Comparison of ENCODE assay signal across 9 mouse cellular contexts in the genomic region with DNA sequence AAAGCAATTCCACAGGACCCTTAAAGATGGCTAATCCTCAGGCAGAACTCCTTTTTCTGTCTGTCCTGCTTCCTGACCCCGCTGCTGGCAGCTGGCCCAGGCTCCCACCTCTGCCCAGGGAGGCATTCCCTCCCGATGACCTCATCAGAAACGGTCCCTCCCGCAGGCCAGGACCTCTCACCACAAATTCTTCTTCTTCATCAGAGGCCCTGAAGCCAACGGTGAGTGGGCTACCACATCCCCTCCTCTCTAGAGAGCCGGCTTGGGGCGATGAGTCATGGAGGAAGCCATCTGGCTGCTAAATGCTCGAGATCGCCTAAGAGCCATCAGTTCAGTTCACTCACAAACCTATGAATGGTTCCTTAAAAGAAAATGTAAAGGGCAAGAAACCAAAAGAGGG. TPM values are rescaled to one million over a fixed set of nuclear protein-coding genes. Genes with fewer than 3 reads are reported as not detected.
DNase-seq lines count a peak whose midpoint lies in the region; ATAC-seq and TF ChIP-seq lines count a peak whose summit lies in the region.
"Had no signal": no experiment of that assay in that cellular context is flagged by ENCODE, and none has a peak within 500 bp of the region (broad histone marks: within the 10 kb centered on the region; RNA-seq: fewer than 3 reads in every experiment).

No protein-coding gene starts in this region.

- ATAC-seq in hindbrain, postnatal 0 days, result no peak
- no peak for ATAC-seq in embryonic facial prominence, embryonic 12.5 days (ENCODE audit: insufficient number of reproducible peaks, insufficient read depth, low FRiP score, low TSS enrichment)
- ATAC-seq in inflammation-experienced regulatory T-cells, adult 6 months, result no peak
- ATAC-seq in forebrain, embryonic 15.5 days (replicated peaks), result no peak

- DNase-seq in hindbrain, embryonic 10.5 days (ENCODE audit: low spot score), result peak; percentile 46
- no peak for DNase-seq in hindbrain, postnatal 0 days (ENCODE audit: low spot score)
- peak; percentile 44 for DNase-seq in CH12.LX (ENCODE audit: extremely low read depth)
- DNase-seq in kidney, postnatal 10 days, result peak; percentile 74
- no peak for DNase-seq in left cerebral cortex, adult 18-20 months (ENCODE audit: low spot score in 2 of 2)

- TF ChIP-seq POLR2A in CH12.LX (IDR thresholded peaks at IDR 0.05; ENCODE audit: low read depth, low read length), result no peak

- no peaks in the 10 kb centered on the region for H3K27me3 ChIP-seq in hindbrain, embryonic 10.5 days (ENCODE audit: insufficient read depth, poor library complexity, severe bottlenecking)
- no peaks in the 10 kb centered on the region for H3K27me3 ChIP-seq in hindbrain, postnatal 0 days (ENCODE audit: insufficient read depth, low read length)
- no peaks in the 10 kb centered on the region for H3K27me3 ChIP-seq in CH12.LX (replicated peaks)
- H3K27me3 ChIP-seq in embryonic facial prominence, embryonic 12.5 days, result no peaks in the 10 kb centered on the region
- H3K27me3 ChIP-seq in forebrain, embryonic 15.5 days, result no peaks in the 10 kb centered on the region
- H3K27me3 ChIP-seq: hindbrain, embryonic 15.5 days had no signal

- in situ Hi-C loops in CH12.LX (cut with MboI; ENCODE audit: low pct_ligation_motif_present, low pct_unique_long_range_greater_than_20kb, low sequenced_read_pairs), result no loop called here

- dilution Hi-C loops in CH12.LX (cut with MboI; ENCODE audit: extremely low pct_ligation_motif_present, extremely low pct_unique_long_range_greater_than_20kb, low sequenced_read_pairs), result no loop called here

- H3K9me3 ChIP-seq in hindbrain, embryonic 10.5 days, result no peaks in the 10 kb centered on the region
- H3K9me3 ChIP-seq in hindbrain, postnatal 0 days (ENCODE audit: low read length), result no peaks in the 10 kb centered on the region
- no peaks in the 10 kb centered on the region for H3K9me3 ChIP-seq in CH12.LX (replicated peaks; ENCODE audit: low read length)
- no peaks in the 10 kb centered on the region for H3K9me3 ChIP-seq in embryonic facial prominence, embryonic 12.5 days
- no peaks in the 10 kb centered on the region for H3K9me3 ChIP-seq in forebrain, embryonic 15.5 days
- H3K9me3 ChIP-seq: hindbrain, embryonic 15.5 days had no signal

- 38% methylated on average over 9 of the region's 9 CpGs for WGBS in hindbrain, embryonic 10.5 days
- WGBS in hindbrain, postnatal 0 days, result 27% methylated on average over 9 of the region's 9 CpGs
- 19% methylated on average over 9 of the region's 9 CpGs for WGBS in embryonic facial prominence, embryonic 12.5 days
- WGBS in forebrain, embryonic 15.5 days, result 33% methylated on average over 9 of the region's 9 CpGs

- H3K4me1 ChIP-seq in hindbrain, embryonic 10.5 days (replicated peaks), result peaks cover 18% of the 10 kb centered on the region
- H3K4me1 ChIP-seq in hindbrain, postnatal 0 days (ENCODE audit: insufficient read depth, low read length), result 0 out of 2 replicates have a peak, but pooled peaks cover 5% of the 10 kb centered on the region
- H3K4me1 ChIP-seq in CH12.LX (ENCODE audit: control insufficient read depth in 1 of 2, insufficient read depth in 2 of 2), result peaks cover 0 to 23% of the 10 kb centered on the region in 2 experiments; a peak in 2 of 4 replicates
- peaks cover 36% of the 10 kb centered on the region for H3K4me1 ChIP-seq in embryonic facial prominence, embryonic 12.5 days
- 0 out of 2 replicates have a peak, but pooled peaks cover 5% of the 10 kb centered on the region for H3K4me1 ChIP-seq in forebrain, embryonic 15.5 days
- H3K4me1 ChIP-seq: hindbrain, embryonic 15.5 days had no signal

- peak overlapping the region; percentile 68 for H3K27ac ChIP-seq in hindbrain, embryonic 10.5 days
- H3K27ac ChIP-seq in hindbrain, postnatal 0 days, result no peak overlapping the region
- no peak overlapping the region for H3K27ac ChIP-seq in CH12.LX (ENCODE audit: insufficient read depth, low read depth)
- peak overlapping the region; percentile 55 for H3K27ac ChIP-seq in embryonic facial prominence, embryonic 12.5 days
- no peak overlapping the region for H3K27ac ChIP-seq in forebrain, embryonic 15.5 days (replicated peaks)
- H3K27ac ChIP-seq: hindbrain, embryonic 15.5 days had no signal

- no peak overlapping the region for H3K4me2 ChIP-seq in hindbrain, postnatal 0 days (ENCODE audit: low read depth, low read length)
- H3K4me2 ChIP-seq in CH12.LX (ENCODE audit: insufficient read depth, low read depth, poor library complexity, severe bottlenecking), result no peak overlapping the region
- H3K4me2 ChIP-seq in embryonic facial prominence, embryonic 12.5 days (replicated peaks), result no peak overlapping the region
- H3K4me2 ChIP-seq in forebrain, embryonic 15.5 days (replicated peaks), result no peak overlapping the region
- H3K4me2 ChIP-seq: hindbrain, embryonic 15.5 days had no signal

- no peak overlapping the region for H3K9ac ChIP-seq in hindbrain, postnatal 0 days (replicated peaks; ENCODE audit: low read length)
- no peak overlapping the region for H3K9ac ChIP-seq in CH12.LX (ENCODE audit: insufficient read depth, low read depth)
- no peak overlapping the region for H3K9ac ChIP-seq in embryonic facial prominence, embryonic 12.5 days
- no peak overlapping the region for H3K9ac ChIP-seq in forebrain, embryonic 15.5 days (replicated peaks)
- H3K9ac ChIP-seq: hindbrain, embryonic 15.5 days had no signal

- TF ChIP-seq EP300 in CH12.LX (IDR thresholded peaks at IDR 0.05; ENCODE audit: low read length), result no peak; the same call in 1 of the 2 replicates

- no peak overlapping the region for H3K4me3 ChIP-seq in hindbrain, embryonic 10.5 days
- H3K4me3 ChIP-seq in hindbrain, postnatal 0 days (ENCODE audit: low read length), result no peak overlapping the region
- H3K4me3 ChIP-seq in CH12.LX (replicated peaks in 1 of 3; ENCODE audit: low read depth in 2 of 3, low read length in 2 of 3, poor library complexity in 1 of 3), result no peak overlapping the region
- H3K4me3 ChIP-seq in embryonic facial prominence, embryonic 12.5 days, result no peak overlapping the region
- no peak overlapping the region for H3K4me3 ChIP-seq in forebrain, embryonic 15.5 days
- H3K4me3 ChIP-seq: hindbrain, embryonic 15.5 days had no signal

- H3K79me2 ChIP-seq in CH12.LX (replicated peaks; ENCODE audit: control insufficient read depth, extremely low read depth, insufficient read depth, poor library complexity, severe bottlenecking), result no peaks in the 10 kb centered on the region

- no peaks in the 10 kb centered on the region for H3K36me3 ChIP-seq in hindbrain, embryonic 10.5 days
- H3K36me3 ChIP-seq in hindbrain, postnatal 0 days (ENCODE audit: insufficient read depth, low read length), result no peaks in the 10 kb centered on the region
- H3K36me3 ChIP-seq in CH12.LX (replicated peaks in 1 of 2; ENCODE audit: control insufficient read depth in 1 of 2, insufficient read depth in 1 of 2, low read length in 1 of 2), result no peaks in the 10 kb centered on the region
- H3K36me3 ChIP-seq in embryonic facial prominence, embryonic 12.5 days, result no peaks in the 10 kb centered on the region
- no peaks in the 10 kb centered on the region for H3K36me3 ChIP-seq in forebrain, embryonic 15.5 days
- H3K36me3 ChIP-seq: hindbrain, embryonic 15.5 days had no signal

- TF ChIP-seq CTCF in hindbrain, postnatal 0 days (IDR thresholded peaks at IDR 0.05; ENCODE audit: low read depth), result no peak
- TF ChIP-seq CTCF in CH12.LX (conservative IDR thresholded peaks at IDR 0.05 in 1 of 2, IDR thresholded peaks at IDR 0.05 in 1 of 2; ENCODE audit: low read depth in 2 of 2, low read length in 2 of 2), result no peak

- TF ChIP-seq RAD21 in CH12.LX (IDR thresholded peaks at IDR 0.05; ENCODE audit: low read depth, low read length), result no peak

TF ChIP-seq in CH12.LX, 34 proteins besides CTCF, POLR2A, EP300 and RAD21:
- TF ChIP-seq IRF4 (IDR thresholded peaks at IDR 0.05; ENCODE audit: low read depth, low read length) (no peak), GABPA (IDR thresholded peaks at IDR 0.05; ENCODE audit: insufficient replicate concordance, low read depth, low read length) (no peak), MEF2A (IDR thresholded peaks at IDR 0.05; ENCODE audit: borderline replicate concordance, low read depth, low read length) (no peak)

RNA-seq across cellular contexts. Expression of a gene that starts 56.7 kb away (rescaled TPM):
- 293 and 315 TPM in 2 replicates for polyA plus RNA-seq in hindbrain, embryonic 10.5 days (2016; fragmentation: Nextera tagmentation; extraction: Ambion mirVana)
- total RNA-seq in hindbrain, postnatal 0 days (2014; rRNA removed), result 98.8 and 120 TPM in 2 replicates
- 177 and 180 TPM in 2 replicates for polyA plus RNA-seq in hindbrain, postnatal 0 days (2015; fragmentation: Nextera tagmentation; extraction: Ambion mirVana)
- total RNA-seq in CH12.LX (2012; rRNA removed) (34.6 and 34.9 TPM in 2 replicates), CH12.LX (2014; rRNA removed) (63.1 and 67.2 TPM in 2 replicates)
- polyA plus RNA-seq in CH12.LX (2012; ENCODE audit: insufficient read length, low read depth), result 178 and 213 TPM in 2 replicates
- 673 and 801 TPM in 2 replicates for polyA plus RNA-seq in embryonic facial prominence, embryonic 12.5 days (2016; fragmentation: Nextera tagmentation; extraction: Ambion mirVana)
- polyA plus RNA-seq in inflammation-experienced regulatory T-cells, adult 6 months (2017; shearing (Covaris generic)), result 10 to 100 TPM; 31.8 to 34.9 (median 32.4) TPM
- 100 to 1,000 TPM; 234 to 249 TPM for total RNA-seq in left cerebral cortex, adult 18-20 months (2021)
- polyA plus RNA-seq in forebrain, embryonic 15.5 days (2015; fragmentation: Nextera tagmentation; extraction: Ambion mirVana), result 118 and 121 TPM in 2 replicates

Comparison
In these comparisons a context has a peak if more than half of its experiments do, and no peak if none do; other contexts are left out.
1. DNase-seq: peak in hindbrain, embryonic 10.5 days (single experiment), CH12.LX (single experiment) and kidney, postnatal 10 days (single experiment); none in hindbrain, postnatal 0 days (single experiment) and left cerebral cortex, adult 18-20 months (0 of 2).
2. H3K27ac ChIP-seq: peak in hindbrain, embryonic 10.5 days (single experiment) and embryonic facial prominence, embryonic 12.5 days (single experiment); none in hindbrain, postnatal 0 days (single experiment), CH12.LX (single experiment) and forebrain, embryonic 15.5 days (single experiment).